Mouse (Mus musculus) mesoderm, embryonic 11.5 days (tissue): ENCODE results near the gene Grik2.
"Not testable (repeated sequence)": the region's sequence is repeated elsewhere in the genome, so short reads cannot be mapped to it uniquely, and the experiment has no call there.

ENCODE experiments used
- DNase-seq: peaks from one replicate; pipeline ENCODE4 v3.0.0-alpha.2; 2012; ENCODE audit warnings: low read depth, low spot score

The Grik2 gene

DNA sequence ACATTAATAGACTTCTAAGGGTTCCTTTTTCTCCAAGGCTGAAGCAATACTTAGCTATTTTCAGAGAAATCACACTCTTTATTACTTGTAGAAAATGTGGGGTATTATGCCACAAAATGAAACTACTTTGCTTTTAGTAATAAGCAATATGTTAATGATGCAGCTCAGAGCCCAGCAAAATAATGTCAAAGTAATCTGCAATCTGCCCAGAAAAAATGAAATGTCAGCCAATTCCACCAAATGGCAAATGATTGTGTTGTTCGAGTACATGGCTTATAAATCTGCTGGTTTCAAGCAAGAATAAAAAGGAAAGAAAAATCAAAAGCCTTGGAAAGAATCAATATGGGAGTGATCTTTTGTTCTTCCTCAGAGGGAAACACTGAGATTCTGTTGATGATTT lies 136.2 kb downstream of the Grik2 start:
- DNase-seq: no peak

DNA sequence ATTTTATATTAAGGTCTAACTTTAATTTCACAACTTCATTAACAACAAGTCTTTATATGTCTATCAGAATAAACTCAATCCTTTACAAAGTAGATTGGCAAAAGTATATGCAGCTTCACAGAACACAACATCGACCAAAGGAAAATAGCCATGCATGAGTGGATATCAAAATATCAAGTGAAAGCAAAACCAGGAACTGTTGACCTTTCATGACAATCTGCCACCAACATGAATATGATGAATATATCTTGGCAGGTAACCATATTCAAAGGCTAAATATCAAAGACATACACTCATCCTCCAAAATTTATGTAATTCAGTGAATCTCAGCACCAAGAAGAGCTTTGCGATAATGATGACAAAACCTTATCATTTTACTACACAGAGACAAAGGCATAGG lies 141.4 kb downstream of the Grik2 start:
- DNase-seq: no peak

DNA sequence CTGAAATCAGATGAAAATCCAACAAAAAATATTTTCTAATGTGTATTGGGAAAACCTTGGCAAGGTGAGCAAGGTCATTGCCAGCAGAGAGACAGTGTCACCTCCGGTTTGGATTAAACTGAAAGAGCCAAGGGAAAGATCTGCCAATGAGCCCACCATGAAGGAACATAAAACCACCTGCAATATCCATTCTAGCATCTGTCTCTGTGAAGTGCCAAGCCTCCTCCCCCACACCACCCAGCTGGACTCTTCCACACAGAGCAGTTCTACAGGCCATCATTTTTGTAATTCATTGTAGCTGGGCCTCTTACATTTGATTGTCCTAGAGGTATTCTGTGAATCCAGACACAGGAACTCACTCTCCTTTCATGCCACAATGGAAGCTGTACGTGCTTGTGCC lies 148.7 kb downstream of the Grik2 start:
- DNase-seq: no peak

DNA sequence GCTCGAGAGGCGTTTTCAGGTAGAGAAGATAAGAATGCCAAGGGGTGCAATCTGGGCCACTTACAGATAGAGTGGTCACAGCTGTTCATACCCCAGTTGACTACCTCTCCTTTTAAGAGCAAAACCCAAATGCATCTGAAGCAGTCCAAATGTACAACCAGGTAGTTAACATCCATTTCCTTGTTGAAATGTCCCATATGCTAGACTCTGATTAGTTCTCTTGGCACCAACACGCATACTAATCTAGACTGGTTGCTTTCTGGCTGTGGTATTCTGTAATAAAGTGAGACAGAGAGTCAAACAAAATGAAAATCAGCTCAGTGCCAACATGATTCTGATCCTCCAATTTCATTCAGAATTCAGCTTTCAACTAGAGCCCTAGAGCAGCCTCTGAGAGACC lies 164.6 kb downstream of the Grik2 start:
- no peak for DNase-seq

GRCm38 (mm10) chr10:49597652-49598051 lies 190.9 kb downstream of the Grik2 start:
- DNase-seq: no peak

GRCm38 (mm10) chr10:49573514-49573913 lies 215.1 kb downstream of the Grik2 start:
- no peak for DNase-seq

GRCm38 (mm10) chr10:49559872-49560407 lies 228.6 kb downstream of the Grik2 start:
- no peak for DNase-seq

DNA sequence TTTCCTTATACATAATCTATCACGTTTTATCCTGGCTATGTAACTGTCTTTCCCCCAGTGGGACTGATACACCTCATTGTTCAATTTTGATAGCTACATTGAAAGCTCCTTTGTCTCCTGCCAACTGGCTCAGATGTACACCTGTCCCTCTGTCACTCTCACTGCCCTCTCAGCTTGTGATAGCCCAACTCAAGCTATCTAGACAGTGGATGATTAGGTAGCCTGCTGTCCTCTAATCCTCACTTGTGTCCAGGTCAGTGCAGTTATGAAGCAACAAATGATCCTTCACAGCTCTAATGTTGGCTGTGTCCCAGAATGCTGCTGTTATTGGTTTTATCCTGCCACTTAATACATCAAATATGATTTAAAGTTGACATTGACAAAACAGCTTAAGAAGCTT lies 246.3 kb downstream of the Grik2 start:
- DNase-seq: no peak

DNA sequence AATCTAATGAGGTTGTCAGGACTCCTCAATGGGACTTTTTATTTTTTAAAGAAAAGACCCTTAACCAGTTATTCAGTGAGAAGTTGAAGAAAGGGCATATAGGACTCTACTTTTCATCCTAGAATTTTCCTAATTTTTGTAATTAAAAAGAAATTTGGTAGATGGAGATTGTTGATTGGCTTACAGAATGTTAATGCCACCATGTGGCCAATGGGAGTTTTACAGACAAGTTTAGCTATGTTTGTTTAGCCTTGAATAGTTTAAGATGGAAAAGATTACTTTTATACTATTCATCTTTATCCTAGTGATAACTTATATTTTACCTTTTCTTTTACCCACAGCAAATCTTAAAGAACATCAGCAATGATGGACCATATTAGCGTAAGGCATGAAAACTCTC lies 268.8 kb downstream of the Grik2 start:
- no peak for DNase-seq

DNA sequence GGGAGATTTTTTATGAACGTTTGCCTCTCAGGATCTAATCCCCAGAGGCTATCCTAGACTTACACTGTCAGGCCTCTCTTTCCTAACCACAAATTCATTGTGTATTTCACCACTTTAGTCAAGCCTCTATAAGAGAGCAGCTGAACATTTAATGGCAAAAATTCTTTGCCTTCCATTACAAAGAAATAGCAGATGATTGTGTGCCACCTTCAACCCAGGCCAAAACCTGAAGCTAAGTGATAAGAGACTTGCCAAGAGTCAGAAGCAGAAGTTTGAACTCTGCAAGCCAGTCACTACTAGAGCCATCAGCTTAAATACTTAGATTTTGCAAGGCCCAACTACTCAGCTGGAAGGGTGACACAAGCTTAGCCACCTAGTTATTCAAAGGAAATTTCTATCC lies 287.9 kb downstream of the Grik2 start:
- no peak for DNase-seq

DNA sequence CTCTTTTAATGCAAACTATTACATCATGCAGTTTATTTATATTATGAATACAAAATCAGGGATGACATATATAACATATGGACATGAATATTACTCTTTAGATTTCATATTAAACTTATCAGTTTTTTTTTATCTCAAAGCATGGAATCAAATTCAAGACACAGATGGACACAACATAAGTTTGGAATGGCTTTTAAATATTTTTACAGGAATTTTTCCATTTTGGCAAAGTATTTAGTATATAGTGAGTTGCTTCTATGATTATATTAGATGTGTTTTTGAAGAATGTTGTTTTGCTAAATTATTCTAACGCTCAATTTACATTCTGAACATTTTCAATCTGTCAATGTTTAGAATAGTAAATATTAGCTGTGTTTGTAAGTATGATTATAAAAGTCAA lies 291.3 kb downstream of the Grik2 start:
- DNase-seq: no peak

DNA sequence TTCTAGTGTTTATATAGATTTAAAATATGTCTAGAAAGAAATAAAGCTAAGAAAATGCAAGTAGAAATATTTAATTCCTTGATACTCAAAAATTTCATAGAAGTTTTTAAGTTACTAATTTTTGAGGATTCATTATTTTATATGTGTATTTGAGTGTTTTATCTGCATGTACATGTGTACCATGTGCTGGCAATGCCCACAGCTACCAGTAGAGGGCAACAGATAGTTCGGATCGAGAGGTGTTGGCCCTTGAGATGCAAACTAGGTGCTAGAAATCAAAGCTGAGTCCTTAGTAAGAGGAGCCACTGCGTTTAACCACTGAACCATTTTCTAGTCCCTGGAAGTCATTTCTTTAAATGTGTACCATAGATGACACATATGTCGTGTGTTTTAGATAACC lies 307.1 kb downstream of the Grik2 start:
- no peak for DNase-seq

DNA sequence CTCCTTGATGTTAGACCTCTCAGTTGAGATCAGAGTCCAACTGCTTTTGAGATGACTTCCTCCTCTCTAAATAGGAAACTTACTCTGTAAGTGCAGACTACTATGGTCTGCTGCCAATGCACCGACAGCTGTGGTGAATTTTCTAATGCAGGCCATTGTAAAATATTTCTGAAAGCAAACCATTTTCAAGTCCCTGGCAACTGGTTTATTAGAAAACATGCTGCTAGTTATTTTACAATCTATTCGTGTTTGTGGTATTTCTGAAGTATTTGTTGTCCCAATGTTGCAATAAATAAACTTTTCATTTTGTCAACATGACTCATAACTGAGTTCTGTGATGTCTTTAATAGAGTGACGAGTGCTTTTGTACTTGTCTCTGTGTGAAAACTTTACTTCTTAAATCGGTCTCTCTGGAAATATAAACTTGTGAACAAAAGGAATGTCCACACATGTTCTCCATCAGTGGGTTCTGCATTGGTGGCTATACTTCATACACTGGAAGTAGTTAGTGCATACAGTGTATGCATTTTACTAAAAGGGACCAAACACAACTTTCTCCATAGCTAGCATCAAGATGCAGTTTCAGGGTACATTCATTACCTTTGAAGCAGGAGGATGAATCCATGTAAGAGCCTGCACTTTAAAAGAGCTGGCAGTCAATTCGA lies 308.3 kb downstream of the Grik2 start:
- no peak for DNase-seq

DNA sequence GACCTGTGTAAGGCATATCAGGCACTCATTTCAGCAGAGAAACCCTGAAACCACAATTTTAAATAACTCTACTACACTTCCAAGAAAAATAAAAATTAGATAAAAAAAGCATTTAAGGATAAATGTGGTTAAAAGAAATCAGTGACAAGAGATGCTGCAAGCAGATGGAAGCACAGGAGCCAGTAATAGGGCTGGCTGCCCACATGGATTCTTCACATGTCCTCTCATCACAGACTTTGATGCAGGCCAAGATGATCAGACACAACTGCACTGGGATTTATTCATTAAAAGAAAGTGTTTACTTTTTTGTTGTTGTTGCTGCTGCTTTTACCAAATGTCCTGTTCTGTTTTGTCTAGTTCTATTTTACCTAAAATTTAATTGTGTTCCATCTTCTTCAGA lies 315.0 kb downstream of the Grik2 start:
- no peak for DNase-seq

DNA sequence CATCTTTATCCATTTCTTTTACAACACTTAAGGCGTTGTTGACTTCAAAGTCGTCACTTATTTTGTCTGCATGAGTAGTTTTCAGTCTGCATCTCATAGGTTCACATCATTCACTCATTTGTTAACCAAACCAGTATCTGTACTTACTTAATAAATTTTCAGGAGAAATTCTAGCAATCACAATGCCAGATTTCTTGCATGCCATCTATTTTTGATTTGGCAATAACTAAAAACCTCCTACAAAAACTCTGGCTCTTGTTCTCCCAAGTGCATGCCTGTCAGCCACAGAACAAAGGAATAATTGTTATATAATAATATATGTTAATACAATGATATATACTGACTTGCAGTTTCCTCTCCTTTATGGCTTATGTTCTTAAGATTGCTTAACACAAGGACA lies 331.8 kb downstream of the Grik2 start:
- no peak for DNase-seq

DNA sequence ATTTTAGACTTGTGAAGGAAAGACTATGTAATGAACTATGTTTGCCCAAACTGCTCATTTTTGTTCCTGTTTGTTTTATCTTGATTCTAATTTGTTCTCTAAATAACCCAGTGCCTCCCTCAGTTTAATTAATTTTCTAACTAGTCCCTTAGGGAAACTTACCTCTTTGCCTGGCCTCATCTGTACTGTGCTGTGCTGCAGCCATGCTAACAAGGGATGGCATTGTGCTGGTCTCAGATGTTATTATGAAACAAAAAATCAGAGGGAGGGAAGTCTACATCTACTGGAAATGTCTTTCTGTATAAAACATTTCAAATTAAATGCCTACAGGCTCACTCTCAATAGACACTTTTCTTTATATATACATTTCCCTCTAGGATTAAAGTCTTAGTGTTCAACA lies 335.0 kb downstream of the Grik2 start:
- no peak for DNase-seq

DNA sequence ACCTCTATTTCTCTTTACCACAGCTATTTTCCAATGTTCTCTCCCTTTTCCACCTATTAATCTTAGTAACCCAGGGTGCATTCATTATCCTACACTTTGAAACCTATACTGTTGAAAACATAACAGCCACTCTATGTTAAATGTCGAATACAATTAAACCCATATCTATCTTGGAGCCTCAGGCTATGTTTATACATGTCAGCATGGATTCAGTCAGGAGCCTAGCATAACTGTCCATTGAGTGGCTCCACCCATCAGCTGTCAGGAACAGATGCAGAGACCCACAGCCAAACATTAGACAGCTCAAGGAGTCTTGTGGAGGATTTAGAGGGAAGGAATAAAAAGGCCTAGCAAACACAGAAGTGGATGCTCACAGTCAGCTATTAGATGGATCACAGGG lies 347.2 kb downstream of the Grik2 start:
- no peak for DNase-seq

DNA sequence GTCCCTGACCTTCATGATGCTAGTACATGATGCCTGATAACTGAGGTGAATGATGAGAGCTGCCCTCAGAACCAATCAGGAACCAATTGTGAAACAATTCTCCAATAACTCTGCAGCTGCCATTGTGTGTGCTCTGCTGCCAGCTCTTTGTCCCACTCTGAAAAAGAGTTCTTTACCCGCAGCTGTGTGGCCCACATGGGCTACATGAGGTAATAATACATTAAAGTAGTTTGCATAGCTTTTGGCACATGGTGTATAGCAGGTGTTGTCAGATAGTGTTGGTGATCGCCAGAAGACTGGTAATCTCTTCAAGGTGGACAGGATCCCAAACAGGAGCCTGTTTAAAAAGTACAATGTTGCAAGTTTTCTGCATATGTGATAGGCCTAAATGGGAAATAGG lies 351.5 kb downstream of the Grik2 start:
- DNase-seq: no peak

- no peak for DNase-seq
Measured at GRCm38 (mm10) chr10:49436301-49436700, 352.3 kb downstream of the Grik2 start.

DNA sequence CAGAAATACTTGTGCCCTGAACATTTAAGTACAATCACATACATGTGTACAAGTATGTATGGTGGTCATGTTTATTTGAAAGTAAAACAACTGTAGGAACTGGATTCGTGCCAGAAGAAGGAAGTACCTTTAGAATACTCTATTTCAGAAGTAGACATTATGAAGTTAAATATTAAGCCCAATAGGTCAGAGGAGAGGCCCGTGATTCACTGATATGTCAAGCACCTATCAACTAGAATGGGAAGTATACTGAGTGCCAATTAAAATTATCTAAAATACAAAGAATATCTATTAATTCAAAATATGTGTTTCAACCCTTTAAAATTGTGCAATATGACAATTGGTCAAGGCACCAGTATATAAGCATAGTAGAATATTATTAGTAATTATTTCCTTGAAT lies 355.7 kb downstream of the Grik2 start:
- no peak for DNase-seq

DNA sequence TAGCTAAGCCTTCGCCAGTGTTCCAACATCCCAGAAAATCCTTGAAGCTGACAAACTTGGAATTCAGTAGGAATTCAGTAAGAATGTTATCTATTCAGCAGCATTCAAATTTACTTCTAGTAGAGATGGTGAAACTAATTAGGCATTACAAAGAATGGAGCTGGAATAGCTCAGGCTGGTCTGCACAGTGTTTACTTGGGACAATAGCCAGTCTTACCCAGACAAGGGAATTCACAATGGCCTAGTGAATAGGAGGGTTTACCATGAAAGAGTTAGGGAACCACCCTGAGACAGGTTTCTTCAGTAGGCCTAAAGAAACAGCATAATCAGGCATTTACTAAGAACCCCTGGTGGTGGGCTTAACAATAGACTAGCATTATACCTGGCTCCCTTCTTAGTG lies 371.4 kb downstream of the Grik2 start:
- DNase-seq: not testable (repeated sequence)

DNA sequence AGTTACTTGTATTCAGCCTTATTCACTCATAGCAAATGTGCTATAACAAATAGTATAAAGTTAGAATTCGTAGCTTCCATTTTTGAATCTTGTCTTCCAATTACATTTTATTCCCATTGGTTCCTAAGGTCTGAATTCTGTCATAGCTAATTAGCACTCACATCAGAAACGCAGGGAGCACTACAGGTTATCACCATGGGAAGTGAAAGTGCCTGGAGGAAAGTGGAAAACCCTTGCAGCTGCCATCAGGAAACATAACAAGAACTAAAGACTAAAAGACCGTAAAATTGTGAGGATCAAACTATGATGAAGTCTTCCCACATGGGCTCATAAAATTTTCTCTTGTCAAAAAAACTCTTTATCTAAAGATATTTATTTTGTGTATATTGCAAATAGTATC lies 405.6 kb downstream of the Grik2 start:
- no peak for DNase-seq

GRCm38 (mm10) chr10:49381852-49382251 lies 406.7 kb downstream of the Grik2 start:
- DNase-seq: no peak

GRCm38 (mm10) chr10:49368601-49369000 lies 420.0 kb downstream of the Grik2 start:
- no peak for DNase-seq
